Mouse (Mus musculus): ENCODE measurements at regions not wholly inside any gene's neighbourhood (a gene's known extent, or its start where the extent isn't known, plus 50 kb on each side); places are given as distances from the start of the nearest gene placed in this dataset.

- no peak overlapping the region for H3K4me2 ChIP-seq (replicated peaks; ENCODE audit: low read depth, low read length)
- no peak for ATAC-seq
Observed at GRCm38 (mm10) chr19:56218536-56218935, 68.4 kb upstream of the Habp2 start.

DNA sequence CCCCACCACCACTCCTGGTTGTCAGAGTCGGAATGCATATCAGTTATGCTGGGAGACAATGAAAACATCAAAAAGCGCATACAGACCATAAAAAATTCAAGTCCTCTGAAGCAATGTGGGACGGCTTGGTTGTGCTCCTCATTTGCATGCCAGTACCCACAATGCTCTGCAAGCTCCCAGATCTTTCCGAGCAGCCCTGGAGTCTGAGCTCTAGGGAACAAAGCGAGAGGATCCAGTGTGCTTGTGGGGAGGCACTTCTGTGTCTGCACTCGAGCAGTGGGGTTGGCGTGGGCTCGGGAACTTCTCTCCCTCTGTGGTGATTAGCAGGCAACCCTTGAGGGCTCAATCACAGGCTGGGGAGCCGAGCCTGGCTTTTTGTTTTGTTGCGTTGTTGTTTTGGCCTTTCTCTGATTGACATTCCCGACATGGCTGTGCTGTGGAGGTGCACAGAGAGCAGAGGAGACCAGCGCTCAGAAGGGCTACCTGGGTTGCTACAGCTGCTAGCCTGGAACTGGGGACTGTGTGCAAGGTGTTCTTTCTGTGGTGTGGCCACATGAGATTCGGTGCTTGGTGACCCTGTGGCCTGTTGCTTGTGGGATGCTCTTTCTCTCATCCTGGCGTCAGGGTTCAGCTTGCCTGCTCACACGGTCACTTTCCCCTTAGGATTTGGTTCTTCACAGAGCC lies 66.1 kb upstream of the Habp2 start:
- 70% methylated on average over 15 of the region's 15 CpGs for WGBS
- no peak for ATAC-seq
- Histone ChIP-seq H3K4me1 (ENCODE audit: insufficient read depth, low read depth, low read length) (no peaks in the 10 kb centered on the region), H3K27me3 (replicated peaks; ENCODE audit: insufficient read depth, low read length) (no peaks in the 10 kb centered on the region), H3K36me3 (ENCODE audit: insufficient read depth, low read length) (no peaks in the 10 kb centered on the region), H3K9ac (replicated peaks; ENCODE audit: low read depth) (no peak overlapping the region), H3K27ac (ENCODE audit: low read length) (no peak overlapping the region), H3K4me2 (replicated peaks; ENCODE audit: low read depth, low read length) (no peak overlapping the region), H3K4me3 (ENCODE audit: low read depth, low read length) (no peak overlapping the region), H3K9me3 (ENCODE audit: low read length) (no peaks in the 10 kb centered on the region)
- TF ChIP-seq EP300 (IDR thresholded peaks at IDR 0.05) (no peak), CTCF (IDR thresholded peaks at IDR 0.05) (no peak)
- DNase-seq (ENCODE audit: low spot score), result no peak

More at GRCm38 (mm10) chr19:56218536-56218935, 68.4 kb upstream of the Habp2 start:
- TF ChIP-seq CTCF (IDR thresholded peaks at IDR 0.05) (no peak), EP300 (IDR thresholded peaks at IDR 0.05) (no peak)
- Histone ChIP-seq H3K4me3 (ENCODE audit: low read depth, low read length) (no peak overlapping the region), H3K27ac (ENCODE audit: low read length) (no peak overlapping the region), H3K9me3 (ENCODE audit: low read length) (no peaks in the 10 kb centered on the region), H3K9ac (replicated peaks; ENCODE audit: low read depth) (no peak overlapping the region), H3K4me1 (ENCODE audit: insufficient read depth, low read depth, low read length) (no peaks in the 10 kb centered on the region), H3K27me3 (replicated peaks; ENCODE audit: insufficient read depth, low read length) (no peaks in the 10 kb centered on the region), H3K36me3 (ENCODE audit: insufficient read depth, low read length) (no peaks in the 10 kb centered on the region)
- no peak for DNase-seq (ENCODE audit: low spot score)
- WGBS, result 78% methylated on average over 6 of the region's 6 CpGs

DNA sequence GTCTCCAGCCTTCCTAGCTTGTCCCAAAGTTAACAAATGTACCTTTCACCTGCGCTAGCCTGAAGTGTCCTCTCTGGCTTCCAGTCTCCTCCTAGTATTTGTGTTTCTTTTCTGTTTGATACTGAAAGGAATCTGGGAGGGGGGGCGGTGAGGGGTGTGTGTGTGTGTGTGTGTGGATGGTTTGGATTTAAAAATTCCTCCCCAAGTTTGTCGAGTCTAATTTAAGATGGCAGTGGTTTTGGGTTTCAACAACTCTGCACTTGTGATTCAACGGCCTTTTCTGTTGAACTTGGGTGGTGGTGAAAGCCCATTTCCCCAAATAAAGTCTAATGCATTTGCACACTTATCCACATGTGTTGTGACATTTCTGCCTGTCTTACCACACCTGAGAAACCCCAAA lies 64.4 kb upstream of the Habp2 start:
- Histone ChIP-seq H3K27ac (ENCODE audit: low read length) (no peak overlapping the region), H3K9me3 (ENCODE audit: low read length) (no peaks in the 10 kb centered on the region), H3K36me3 (ENCODE audit: insufficient read depth, low read length) (no peaks in the 10 kb centered on the region), H3K27me3 (replicated peaks; ENCODE audit: insufficient read depth, low read length) (no peaks in the 10 kb centered on the region), H3K4me3 (ENCODE audit: low read depth, low read length) (no peak overlapping the region), H3K9ac (replicated peaks; ENCODE audit: low read depth) (no peak overlapping the region), H3K4me2 (replicated peaks; ENCODE audit: low read depth, low read length) (no peak overlapping the region), H3K4me1 (ENCODE audit: insufficient read depth, low read depth, low read length) (no peaks in the 10 kb centered on the region)
- 37% methylated on average over 4 of the region's 4 CpGs for WGBS
- ATAC-seq (no peak), DNase-seq (ENCODE audit: low spot score) (no peak)
- TF ChIP-seq EP300 (IDR thresholded peaks at IDR 0.05) (no peak), CTCF (IDR thresholded peaks at IDR 0.05) (no peak)

DNA sequence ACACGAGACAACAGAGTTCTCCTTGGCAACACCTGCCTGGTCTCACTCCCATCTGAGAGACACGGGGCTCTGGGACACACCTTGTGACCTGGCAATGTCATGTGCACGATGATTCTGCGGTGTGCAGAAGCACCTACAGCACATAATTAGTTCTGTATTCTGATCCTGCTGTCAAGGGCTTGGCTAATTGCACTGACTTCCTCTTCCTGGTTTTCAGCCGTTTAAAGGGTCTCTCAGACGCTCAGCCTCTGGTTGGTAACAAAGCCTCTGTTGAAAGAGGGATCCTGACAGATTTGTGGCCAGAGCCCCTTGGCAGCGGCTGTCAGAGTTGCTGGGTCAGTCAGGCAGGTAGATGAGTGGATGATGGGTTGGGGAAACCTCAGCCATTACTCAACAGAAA lies 61.9 kb upstream of the Habp2 start:
- Histone ChIP-seq H3K27ac (ENCODE audit: low read length) (no peak overlapping the region), H3K4me3 (ENCODE audit: low read depth, low read length) (no peak overlapping the region), H3K9ac (replicated peaks; ENCODE audit: low read depth) (no peak overlapping the region), H3K27me3 (replicated peaks; ENCODE audit: insufficient read depth, low read length) (no peaks in the 10 kb centered on the region), H3K9me3 (ENCODE audit: low read length) (no peaks in the 10 kb centered on the region), H3K4me1 (ENCODE audit: insufficient read depth, low read depth, low read length) (no peaks in the 10 kb centered on the region), H3K36me3 (ENCODE audit: insufficient read depth, low read length) (no peaks in the 10 kb centered on the region), H3K4me2 (replicated peaks; ENCODE audit: low read depth, low read length) (no peak overlapping the region)
- TF ChIP-seq CTCF (IDR thresholded peaks at IDR 0.05) (no peak), EP300 (IDR thresholded peaks at IDR 0.05) (no peak)
- 16% methylated on average over 7 of the region's 7 CpGs for WGBS
- DNase-seq (ENCODE audit: low spot score) (no peak), ATAC-seq (no peak)

GRCm38 (mm10) chr19:56225518-56225917 lies 61.4 kb upstream of the Habp2 start:
- TF ChIP-seq EP300 (IDR thresholded peaks at IDR 0.05) (no peak), CTCF (IDR thresholded peaks at IDR 0.05) (0 out of 2 replicates have a peak, but pooled peaks have one; percentile 2)
- Histone ChIP-seq H3K4me2 (replicated peaks; ENCODE audit: low read depth, low read length) (no peak overlapping the region), H3K27me3 (replicated peaks; ENCODE audit: insufficient read depth, low read length) (no peaks in the 10 kb centered on the region), H3K4me3 (ENCODE audit: low read depth, low read length) (no peak overlapping the region), H3K4me1 (ENCODE audit: insufficient read depth, low read depth, low read length) (no peaks in the 10 kb centered on the region), H3K9ac (replicated peaks; ENCODE audit: low read depth) (no peak overlapping the region), H3K36me3 (ENCODE audit: insufficient read depth, low read length) (no peaks in the 10 kb centered on the region), H3K27ac (ENCODE audit: low read length) (no peak overlapping the region), H3K9me3 (ENCODE audit: low read length) (no peaks in the 10 kb centered on the region)
- ATAC-seq (peak; percentile 74), DNase-seq (ENCODE audit: low spot score) (peak; percentile 51)
- WGBS, result 46% methylated on average over 3 of the region's 3 CpGs

- no peaks in the 10 kb centered on the region for H3K27me3 ChIP-seq (replicated peaks; ENCODE audit: insufficient read depth, low read length)
- no peak overlapping the region for H3K4me2 ChIP-seq (replicated peaks; ENCODE audit: low read depth, low read length)
- H3K27ac ChIP-seq (ENCODE audit: low read length), result no peak overlapping the region
- no peak for DNase-seq (ENCODE audit: low spot score)
- peaks cover 3% of the 10 kb centered on the region; the same call in 1 of the 2 replicates for H3K4me1 ChIP-seq (ENCODE audit: insufficient read depth, low read depth, low read length)
- no peaks in the 10 kb centered on the region for H3K9me3 ChIP-seq (ENCODE audit: low read length)
- TF ChIP-seq CTCF (IDR thresholded peaks at IDR 0.05) (no peak), EP300 (IDR thresholded peaks at IDR 0.05) (no peak)
- no peaks in the 10 kb centered on the region for H3K36me3 ChIP-seq (ENCODE audit: insufficient read depth, low read length)
- no peak overlapping the region for H3K9ac ChIP-seq (replicated peaks; ENCODE audit: low read depth)
- ATAC-seq, result no peak
- H3K4me3 ChIP-seq (ENCODE audit: low read depth, low read length), result no peak overlapping the region
Observed at GRCm38 (mm10) chr19:56228586-56228985, 58.4 kb upstream of the Habp2 start.
